Mouse (Mus musculus) heart, postnatal 14 days (tissue): ENCODE data around the gene Zbtb25. TPM values are rescaled to one million over a fixed set of nuclear protein-coding genes. Genes with fewer than 3 reads are reported as not detected.

Experiments used
- DNase-seq, 2 experiments: peaks; one replicate each; pipeline ENCODE4 v3.0.0; 2021 to 2022
- intact Hi-C: fragments of 180-260 bp; cut with DNase I; formaldehyde crosslinking; loops from one replicate; pipeline ENCODE4 v1.15.1; 2025
- total RNA-seq, 2 experiments: library from RNA; stranded (reverse); gene quantifications; 2 replicates each; pipeline ENCODE4 v1.2.3; 2021

The Zbtb25 gene
- total RNA-seq, 2 experiments from 2014 or later: 7.5 to 8.3 TPM

DNA sequence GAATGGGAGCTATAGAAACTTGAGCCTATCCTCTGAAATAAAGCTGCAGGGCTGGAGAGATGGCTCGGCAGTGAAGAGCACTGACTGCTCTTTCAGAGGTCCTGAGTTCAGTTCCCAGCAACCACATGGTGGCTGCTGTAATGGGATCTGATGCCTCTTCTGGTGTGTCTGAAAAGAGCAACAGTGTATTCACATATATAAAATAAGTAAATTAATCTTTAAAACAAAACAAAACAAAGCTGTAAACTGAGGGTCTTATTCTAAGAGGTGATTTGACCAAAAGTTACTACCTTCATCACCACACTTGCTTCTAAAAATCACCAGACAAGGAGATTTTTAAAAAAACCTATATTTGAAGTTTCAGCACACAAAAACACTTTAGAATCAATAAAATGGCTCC lies 8.5 kb downstream of the Zbtb25 start:
- intact Hi-C loops: no loop called here
- no peak for DNase-seq

DNA sequence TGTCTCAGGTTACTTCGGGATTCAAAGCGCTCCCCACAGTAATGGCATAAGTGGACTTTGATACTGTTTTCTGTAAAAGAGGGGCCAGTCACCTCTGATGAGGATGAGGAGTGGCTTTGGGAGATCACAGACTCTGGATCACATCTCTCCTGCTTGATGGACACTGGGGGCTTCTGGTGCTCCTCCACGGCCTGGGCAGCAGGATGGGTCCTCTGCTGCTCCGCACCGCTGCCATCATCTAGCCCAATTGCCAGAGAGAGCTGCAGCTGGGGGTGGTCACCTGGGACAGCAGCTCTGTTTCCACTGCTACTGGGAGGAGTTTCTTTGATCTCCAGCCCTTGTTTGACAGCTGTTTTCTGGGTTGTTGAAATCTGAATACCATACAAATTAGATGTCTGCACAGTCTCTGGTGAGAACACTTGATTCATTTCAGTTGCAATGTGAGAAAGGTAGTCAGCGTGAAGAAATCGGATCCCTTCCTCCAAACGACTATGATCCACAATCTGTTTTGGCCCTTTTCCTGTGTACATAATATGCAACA lies 19.7 kb downstream of the Zbtb25 start:
- intact Hi-C loops: loop anchor here (10.0 kb wide), 1 partner anchor 375 kb away; no protein-coding TSS in a partner anchor
- DNase-seq: no peak

DNA sequence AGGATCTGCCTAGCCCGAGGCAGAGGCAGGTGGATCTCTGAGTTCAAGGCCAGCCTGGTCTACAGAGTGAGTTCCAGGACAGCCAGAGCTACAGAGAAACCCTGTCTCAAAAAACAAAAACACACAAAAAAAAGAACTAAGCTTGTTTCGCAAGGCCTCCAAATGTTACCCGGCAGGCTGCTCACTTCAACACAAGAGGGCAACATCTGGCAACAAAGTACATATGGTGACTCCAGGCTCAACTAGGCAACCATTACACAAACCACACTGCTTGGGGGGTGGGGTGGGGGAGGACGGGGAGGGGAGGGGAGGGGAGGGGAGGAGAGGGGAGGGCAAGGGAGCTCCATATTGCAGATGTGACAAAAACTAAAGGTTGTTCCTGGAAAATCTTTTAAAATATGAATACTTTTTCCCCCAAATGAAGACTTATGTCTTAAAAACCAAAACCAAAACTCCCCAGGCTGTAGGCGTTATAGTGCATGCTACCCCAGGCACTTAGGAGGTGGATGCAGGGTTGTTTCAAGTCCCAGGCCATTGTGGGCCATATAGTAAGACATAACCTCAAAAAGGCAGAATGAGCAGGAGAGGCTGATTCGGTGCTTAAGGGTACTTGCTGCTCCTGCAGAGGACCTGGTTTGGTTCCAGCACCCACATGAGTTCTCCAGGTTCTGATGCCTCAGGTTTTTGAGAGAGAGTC lies 23.5 kb downstream of the Zbtb25 start:
- DNase-seq: peak in 1 of 2 experiments; percentile 14
- intact Hi-C loops: loop anchor here (10.0 kb wide), 1 partner anchor 379 kb away; no protein-coding TSS in a partner anchor

DNA sequence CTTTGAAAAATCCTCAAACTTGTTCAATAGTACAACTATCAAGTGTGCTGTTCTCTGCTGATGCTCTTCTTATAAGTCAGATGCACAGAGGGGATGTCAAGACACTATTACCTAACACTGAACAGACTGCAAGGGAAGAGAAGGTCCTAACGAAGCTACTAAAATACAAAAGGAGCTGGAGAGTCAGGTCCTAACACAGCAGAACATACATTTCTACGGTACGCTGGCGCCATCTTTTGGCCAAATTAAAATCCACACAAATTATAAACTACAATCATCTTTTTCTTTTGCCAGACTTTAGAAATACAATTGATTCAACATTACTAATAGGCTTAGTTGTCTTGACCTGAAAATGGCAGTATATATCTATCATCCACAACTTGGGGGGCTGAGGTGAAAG lies 28.3 kb downstream of the Zbtb25 start:
- DNase-seq: peak; percentile 48 to 76
- intact Hi-C loops: loop anchor here (2.0 to 10.0 kb wide), 3 partner anchors 74 to 384 kb away; no protein-coding TSS in a partner anchor

DNA sequence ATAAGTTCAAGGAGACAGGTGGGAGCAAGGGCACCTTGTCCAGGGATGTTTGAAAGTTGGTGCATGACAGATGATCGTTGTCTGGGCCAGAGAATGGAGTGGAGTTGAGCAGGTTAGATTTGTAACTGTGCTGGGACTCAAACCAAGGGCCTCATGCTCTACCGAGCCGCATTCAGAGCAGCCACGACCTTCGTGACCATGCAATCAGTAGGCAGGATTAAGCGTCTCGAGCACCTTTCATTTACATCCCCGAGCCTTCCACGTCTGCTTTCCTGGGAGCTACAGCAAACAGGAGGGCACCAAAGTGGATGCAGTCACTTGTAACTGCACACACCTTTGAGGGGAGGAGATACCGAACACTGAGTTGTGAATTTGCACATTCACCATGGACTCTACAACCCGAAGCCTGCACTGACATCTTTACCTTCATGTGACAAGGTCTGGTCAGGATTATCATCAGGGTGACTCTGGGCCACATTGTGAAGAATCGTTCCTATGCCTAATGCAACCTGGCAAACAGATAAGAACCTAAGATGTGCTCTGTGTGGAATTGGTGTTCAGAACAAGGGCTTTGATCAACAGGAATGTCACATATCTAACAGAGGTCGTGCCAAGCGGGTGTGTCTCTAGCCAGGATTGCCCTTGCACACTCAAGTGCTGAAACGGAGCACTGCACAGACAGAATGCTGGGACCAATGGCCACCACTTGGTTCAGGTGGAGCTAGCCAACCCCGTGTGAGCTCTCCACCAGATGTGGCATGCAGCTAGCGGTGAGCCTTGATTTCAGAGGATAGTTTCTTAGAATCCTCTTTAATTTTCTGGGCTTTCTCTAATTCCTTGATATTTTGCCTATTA lies 33.1 kb downstream of the Zbtb25 start:
- DNase-seq: no peak
- intact Hi-C loops: no loop called here

DNA sequence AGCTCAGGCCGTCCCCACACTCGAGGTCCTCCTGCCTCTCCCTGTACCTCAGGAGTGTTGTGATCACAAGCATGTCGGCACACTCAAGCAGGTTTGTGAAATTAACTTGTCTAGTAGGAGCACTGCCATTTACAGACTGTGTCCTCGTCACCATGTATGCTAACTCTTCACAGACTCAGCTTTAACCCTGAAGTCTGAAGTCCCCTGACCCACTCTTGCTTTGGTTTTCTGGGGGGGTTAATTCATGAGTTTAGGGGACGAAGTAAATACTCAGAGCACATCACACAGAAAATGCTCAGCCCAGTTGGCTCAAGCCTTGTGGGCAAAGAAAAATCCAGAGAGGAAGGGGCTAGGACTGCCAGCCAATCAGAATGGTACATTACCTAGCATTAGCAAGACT lies 33.8 kb downstream of the Zbtb25 start:
- intact Hi-C loops: no loop called here

DNA sequence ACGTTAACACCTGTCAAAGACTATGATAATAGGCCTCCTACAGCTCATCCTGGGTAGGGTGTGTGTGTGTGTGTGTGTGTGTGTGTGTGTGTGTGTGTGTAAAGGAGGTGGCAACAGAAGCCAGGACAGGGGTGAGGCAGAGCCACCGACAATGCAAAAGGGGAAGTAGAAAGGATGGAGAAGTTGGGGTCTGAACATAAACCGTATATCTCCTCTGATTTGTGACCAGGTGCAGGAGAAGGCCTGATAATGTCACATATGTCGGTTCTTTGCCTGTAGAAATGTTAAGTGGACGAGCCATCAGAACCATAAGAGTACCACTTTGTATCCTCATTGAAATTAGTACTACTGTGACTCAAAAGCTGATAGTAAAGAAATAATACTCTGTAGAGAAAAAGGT lies 35.7 kb downstream of the Zbtb25 start:
- no peak for DNase-seq
- intact Hi-C loops: no loop called here

More for the DNA sequence above, 33.8 kb downstream of the Zbtb25 start:
- DNase-seq: no peak

DNA sequence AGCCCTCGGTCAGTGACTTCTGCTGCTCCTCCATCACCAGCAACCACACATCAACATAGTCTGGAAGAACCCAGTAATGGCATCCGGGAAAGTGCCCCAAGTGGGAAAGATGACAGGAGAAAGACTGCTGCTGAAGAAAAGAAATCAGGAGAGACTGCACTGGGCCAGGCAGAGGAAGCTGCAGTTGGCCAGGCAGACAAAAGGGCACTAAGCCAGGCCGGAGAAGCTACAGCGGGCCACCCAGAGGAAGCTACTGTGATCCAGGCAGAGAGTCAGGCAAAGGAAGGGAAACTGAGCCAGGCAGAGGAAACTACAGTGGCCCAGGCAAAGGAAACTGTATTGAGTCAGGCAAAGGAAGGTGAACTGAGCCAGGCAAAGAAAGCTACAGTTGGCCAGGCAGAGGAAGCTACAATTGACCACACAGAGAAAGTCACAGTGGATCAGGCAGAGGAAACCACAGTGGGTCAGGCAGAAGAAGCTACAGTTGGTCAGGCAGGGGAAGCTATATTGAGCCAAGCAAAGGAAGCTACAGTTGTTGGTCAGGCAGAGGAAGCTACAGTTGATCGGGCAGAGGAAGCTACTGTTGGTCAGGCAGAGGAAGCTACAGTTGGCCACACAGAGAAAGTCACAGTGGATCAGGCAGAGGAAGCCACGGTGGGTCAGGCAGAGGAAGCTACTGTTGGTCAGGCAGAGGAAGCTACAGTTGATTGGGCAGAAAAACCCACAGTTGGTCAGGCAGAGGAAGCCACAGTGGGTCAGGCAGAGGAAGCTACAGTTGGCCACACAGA lies 40.6 kb downstream of the Zbtb25 start:
- DNase-seq: no peak
- intact Hi-C loops: no loop called here

DNA sequence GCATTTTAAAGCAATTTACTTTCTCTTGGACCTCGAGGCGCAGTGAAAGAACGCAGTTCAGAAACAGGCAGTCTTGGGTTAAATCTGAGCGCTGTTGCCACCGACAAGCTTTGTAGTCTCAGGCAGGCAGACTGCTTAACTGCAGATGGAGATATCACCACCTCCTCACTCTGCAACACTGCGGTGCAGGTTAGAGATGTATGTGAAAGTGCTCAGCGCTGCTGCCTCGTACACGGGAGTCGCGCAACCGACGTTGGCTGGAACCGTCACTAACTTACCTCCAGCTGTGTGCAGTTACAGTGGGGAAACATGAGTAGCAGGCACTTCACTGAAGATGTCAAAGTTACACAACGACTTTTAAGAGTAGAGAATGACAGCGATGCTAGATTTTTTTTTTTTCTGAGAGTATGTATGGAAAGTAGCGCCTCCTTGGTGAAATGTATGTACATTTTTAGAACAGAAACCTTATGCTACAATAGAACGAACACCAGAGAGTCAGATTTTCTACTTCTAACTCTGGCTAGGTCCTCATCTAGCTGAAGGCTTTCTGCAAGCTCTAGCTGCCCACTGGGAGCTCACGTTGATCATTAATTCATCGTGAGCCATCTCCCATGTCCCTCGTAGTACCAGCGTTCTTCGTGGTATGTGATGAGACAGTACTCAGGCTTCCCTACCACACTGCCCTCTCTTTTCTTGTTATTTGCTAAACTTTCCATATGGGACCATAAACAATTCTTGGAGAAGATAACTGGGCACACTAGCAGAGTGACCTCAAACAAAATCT lies 42.8 kb downstream of the Zbtb25 start:
- intact Hi-C loops: no loop called here
- DNase-seq: no peak

DNA sequence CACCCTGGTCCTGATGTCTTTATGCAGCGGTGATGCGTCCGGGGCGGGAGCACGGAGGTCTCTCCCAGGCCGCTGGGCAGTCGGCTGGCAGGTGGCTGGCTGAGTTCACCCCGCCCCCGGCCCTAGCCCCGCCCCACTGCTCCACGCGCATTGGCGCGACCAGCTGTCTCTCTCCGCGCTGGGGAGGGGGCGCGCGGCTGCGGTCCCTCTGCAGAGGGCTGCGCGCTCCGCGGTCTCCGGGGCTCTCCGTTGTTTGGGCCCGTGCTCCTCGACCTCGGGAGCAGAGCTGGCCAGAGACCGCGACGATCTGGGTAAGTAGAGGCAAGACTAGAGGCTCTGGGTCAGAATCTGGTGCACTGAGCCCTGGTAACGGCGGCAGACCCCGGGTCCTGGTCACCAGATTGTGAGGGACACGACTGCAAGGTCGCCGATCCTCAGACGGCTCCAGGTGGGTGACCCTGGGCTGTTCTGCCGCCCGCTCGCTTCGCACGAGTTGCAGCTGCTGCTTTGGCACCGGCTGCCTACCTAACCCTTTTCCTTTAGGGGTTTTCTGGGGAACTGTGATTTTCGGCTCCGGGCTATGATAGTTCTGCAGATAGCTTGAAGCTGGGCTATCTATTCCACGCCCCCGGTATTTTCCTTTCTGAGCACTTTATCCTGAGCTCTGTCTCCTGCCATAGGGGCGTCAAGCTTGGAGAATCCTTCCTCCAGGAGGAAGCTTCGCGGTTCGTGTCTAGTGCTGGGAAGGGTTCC lies 44.5 kb downstream of the Zbtb25 start, which contains the start of gene Akap5:
TSS of gene Akap5 (plus strand) at position 213 of the 753 bp plus-strand sequence.
- DNase-seq: peak; percentile 66 to 68
- intact Hi-C loops: no loop called here

DNA sequence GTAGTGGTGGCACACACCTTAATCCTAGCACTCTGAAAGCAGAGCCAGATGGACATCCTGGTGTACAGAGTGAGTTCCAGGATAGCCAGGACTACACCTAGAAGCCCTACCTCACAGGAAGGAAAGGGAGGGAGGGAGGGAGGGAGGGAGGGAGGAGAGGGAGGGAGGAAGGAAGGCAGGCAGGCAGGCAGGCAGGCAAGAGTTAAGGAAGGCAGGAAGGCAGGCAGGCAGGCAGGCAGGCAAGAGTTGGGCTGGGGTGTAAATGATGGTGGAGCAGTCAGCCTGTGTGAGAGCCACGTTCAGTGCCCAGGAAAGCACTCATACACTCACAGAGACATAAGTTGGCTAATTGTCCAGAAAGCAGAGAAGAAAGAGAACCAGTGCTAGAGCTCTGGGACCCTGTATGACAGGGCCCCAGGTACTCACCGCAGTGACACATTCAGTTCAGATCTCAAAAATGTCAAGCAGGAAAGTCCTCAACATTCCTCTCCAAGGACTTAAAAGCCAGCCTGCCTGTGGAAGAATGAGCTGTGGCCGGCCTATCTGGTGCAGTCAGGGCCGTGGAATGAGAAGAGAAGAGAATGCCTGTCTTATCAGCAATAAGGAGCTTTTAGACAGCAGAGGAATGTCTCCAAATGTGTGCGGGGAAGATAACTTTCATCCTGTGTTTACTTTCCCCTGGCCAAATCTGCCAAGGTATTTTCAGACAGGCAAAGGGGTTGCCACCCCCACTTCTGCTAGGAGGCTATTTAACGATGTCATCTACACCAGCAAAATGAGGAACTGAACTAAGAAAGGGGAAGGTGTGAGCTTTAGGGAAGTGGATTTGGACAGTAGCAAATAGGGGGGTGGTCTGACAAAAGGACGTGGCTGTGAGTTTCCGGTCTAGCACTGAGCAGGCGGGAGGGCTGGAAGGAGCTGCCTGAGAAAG lies 50.9 kb downstream of the Zbtb25 start:
- no peak for DNase-seq

DNA sequence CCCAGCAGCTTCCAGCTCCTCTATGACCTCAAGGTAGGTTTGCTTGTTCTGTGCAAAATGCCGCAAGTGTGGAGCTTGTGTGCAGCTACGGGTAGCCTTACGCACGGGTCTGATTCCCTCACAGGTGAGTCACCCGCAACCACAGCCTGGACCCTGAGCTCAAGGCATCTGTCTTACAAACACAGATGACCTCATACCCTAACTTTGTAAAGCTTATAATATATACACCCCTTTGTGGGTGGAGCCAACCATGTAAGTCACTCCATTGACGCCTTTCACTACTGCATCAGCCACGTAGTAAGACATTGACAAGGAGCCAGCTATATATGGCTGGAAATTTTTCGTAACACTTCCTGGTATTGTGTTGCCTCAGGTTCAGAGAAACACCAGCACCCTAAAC lies 57.5 kb downstream of the Zbtb25 start:
- intact Hi-C loops: no loop called here
- DNase-seq: no peak

More for the DNA sequence above, 50.9 kb downstream of the Zbtb25 start:
- intact Hi-C loops: no loop called here

DNA sequence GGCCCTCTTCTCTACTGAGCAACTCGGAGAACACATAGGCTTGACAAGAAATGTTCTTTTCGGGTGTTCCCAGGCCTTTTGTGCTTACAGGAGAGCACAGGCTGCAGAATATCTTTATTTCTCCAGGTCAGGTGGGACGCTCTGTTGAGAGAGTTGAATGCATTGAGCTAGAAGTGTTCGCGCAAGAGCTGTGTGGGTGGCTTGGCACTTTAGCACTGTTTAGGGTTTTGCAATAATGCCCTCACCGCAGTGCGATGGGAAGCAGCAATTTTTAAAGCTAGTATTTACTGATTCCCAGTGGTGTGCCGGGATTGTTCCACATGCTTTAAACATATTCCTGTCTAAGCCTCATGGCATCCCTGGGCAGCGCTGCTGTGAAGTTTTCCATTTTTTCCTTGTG lies 58.2 kb downstream of the Zbtb25 start:
- no peak for DNase-seq
- intact Hi-C loops: no loop called here

DNA sequence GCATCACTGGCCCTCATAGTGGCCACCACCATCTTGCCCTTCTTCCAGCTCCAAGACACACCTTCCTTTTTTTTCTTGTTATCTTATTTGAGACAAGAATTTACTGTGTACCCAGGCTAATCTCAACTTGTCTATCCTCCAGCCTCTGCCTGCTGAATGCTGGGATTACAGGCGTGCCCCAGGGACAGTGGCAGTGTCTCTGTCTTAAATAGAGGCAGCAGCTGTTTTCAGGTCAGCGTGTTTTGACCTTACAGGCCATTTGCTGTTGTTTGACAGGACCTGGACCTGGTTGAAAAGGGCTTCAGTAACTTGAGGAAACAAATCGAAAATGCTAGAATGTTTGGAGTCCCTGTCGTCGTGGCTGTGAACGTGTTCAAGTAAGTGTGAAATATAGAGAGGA lies 58.8 kb downstream of the Zbtb25 start:
- DNase-seq: no peak
- intact Hi-C loops: no loop called here

DNA sequence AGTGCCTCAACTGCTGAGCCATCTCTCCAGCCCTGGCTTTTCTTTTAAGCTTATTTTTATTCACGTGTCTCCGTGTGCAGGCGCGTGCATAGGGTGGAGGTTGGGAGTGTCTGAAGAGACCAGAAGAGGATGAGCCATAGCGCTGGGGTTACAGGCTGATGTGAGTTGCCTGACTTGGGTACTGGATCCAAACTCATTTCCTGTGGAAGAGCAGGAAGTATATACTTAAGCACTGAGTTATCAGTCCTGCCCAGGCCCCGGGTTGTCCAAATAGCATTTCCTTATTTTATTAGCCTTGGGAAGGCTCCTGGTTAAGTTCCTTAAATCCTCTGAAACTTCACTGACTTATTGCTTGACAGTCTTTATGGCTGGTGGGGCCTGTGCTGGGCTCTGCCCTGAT lies 59.4 kb downstream of the Zbtb25 start:
- intact Hi-C loops: no loop called here

DNA sequence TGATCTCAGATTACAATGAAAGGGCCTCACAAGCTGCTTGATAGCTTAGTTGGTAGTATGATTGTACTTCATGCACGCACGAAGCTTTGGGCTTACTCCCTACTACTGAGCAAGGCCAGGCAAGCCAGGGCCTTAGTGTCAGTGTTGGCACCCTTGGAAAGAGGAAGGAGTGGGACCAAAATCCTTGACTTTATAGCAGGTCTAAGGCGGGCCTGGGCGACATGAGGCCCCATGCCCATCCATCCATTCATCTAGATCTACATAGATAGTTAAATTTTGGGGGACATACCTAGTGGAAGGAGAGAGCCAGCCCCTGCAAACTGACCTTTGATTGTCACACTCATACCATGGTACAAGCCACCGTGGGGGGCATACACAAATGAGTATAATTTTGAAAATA lies 61.0 kb downstream of the Zbtb25 start:
- intact Hi-C loops: no loop called here
- DNase-seq: no peak

More for the DNA sequence above, 59.4 kb downstream of the Zbtb25 start:
- DNase-seq: no peak

DNA sequence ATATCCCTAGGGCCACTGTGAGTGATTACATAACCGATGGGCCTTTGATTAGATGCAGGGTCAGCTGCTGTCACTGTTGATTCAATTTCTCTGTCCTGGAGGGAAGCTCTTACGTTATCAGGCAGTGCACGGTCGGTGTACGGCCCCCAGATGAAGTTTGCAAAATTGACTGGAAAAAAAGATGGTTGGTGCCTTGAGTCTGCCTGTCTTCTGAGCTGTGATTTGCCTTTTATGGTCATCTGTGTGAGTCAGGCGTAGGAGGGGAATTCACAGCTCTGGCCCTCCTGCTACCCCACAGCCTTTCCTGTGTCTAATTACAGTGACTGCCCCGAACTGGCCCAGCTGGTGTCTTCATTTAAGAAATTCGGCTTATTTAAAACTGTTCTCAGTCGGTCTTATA lies 61.4 kb downstream of the Zbtb25 start:
- peak; percentile 35 to 43 for DNase-seq
- intact Hi-C loops: no loop called here
